Mouse (Mus musculus): ENCODE data around the gene F2rl1.
"Not testable (repeated sequence)": the region's sequence is repeated elsewhere in the genome, so short reads cannot be mapped to it uniquely, and the experiment has no call there.

F2rl1 gene

GRCm38 (mm10) chr13:95535026-95535425 is 10.0 kb upstream of the F2rl1 start:
- in situ Hi-C loops (cut with MboI; ENCODE audit: unreplicated experiment in 2 of 2), result no loop called here

GRCm38 (mm10) chr13:95534131-95534561 is 9.1 kb upstream of the F2rl1 start:
- in situ Hi-C loops (cut with MboI; ENCODE audit: unreplicated experiment in 2 of 2), result no loop called here

DNA sequence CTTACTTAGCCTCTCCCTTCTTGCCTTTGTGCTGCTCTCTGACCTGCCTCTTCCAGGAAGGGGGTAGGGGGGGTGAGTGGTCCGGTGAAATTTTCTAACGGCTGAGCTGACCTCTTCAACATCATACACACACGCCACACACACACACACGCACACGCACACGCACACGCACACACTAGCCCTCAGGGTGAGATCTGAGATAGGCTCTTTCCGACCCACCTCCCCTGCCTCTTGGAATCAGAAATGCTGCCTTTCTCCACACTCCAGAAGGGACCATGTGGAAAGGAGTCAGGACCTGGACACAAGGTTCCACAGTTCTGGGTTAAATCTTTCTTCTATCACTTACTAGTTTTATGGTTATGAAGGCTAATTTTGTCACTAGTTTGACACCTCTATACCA is 8.6 kb upstream of the F2rl1 start:
- in situ Hi-C loops (cut with MboI; ENCODE audit: unreplicated experiment in 2 of 2), result no loop called here

DNA sequence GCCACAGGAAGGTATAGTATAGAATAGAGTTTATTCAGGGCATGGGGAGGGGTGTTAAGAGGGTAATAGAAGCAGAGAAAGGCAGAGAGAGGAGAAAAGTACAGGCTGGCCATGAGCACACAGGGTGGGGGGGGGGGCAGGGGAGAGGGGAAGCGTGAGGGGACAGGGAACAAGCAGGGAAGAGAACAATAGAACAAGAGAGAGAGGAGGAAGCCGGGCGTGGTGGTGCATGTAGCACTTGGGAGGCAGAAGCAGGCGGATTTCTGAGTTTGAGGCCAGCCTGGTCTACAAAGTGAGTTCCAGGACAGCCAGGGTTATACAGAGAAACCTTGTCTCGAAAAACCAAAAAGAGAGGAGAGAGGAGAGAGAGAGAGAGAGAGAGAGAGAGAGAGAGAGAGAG is 8.1 kb upstream of the F2rl1 start:
- in situ Hi-C loops (cut with MboI; ENCODE audit: unreplicated experiment in 2 of 2), result not testable (repeated sequence)

DNA sequence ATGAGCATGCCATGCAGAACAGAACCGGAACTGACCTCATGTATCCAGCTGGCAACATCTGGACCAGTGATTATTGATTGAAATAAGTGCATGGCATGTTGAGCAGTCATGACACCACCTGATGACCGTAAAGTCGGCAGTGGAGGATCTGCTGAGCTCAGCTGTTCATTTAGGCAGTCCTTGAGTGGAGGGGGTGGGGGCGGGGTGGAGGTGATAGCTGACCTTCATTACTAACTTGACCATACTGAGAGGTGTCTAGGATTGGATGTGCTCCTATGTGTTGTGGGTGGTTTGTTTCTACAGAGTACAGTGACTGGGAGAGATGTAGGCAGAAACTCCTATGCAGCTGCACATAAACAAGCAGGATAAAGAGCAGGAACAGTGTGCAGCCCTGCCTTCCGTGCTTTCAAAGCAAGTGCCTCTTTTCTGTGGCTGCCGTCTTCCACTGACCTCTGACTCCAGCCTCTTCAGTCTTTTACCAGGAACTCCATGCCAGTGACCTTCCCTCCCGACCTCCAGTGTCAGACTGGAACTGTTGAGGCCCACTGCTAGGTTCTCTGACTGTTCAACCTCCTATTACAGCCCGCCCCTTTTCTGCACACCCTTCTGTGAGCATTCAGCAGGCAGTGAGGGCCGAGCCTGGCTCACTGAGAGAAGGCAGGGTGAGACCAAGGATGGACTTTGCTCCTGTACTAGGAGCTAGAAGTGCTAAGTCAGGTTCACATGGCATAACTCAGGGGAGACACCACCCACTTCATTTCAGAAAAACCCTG is 6.4 kb upstream of the F2rl1 start:
- in situ Hi-C loops (cut with MboI; ENCODE audit: unreplicated experiment in 2 of 2), result no loop called here

- in situ Hi-C loops (cut with MboI; ENCODE audit: unreplicated experiment in 2 of 2), result no loop called here
Measured at GRCm38 (mm10) chr13:95529246-95529645, 4.2 kb upstream of the F2rl1 start.

GRCm38 (mm10) chr13:95524424-95524673 is 678 bp downstream of the F2rl1 start:
- in situ Hi-C loops (cut with MboI; ENCODE audit: unreplicated experiment in 2 of 2), result no loop called here

GRCm38 (mm10) chr13:95523659-95524423 is 1.2 kb downstream of the F2rl1 start:
- in situ Hi-C loops (cut with MboI; ENCODE audit: unreplicated experiment in 2 of 2), result no loop called here

GRCm38 (mm10) chr13:95522176-95522575 is 2.9 kb downstream of the F2rl1 start:
- in situ Hi-C loops (cut with MboI; ENCODE audit: unreplicated experiment in 2 of 2), result no loop called here

DNA sequence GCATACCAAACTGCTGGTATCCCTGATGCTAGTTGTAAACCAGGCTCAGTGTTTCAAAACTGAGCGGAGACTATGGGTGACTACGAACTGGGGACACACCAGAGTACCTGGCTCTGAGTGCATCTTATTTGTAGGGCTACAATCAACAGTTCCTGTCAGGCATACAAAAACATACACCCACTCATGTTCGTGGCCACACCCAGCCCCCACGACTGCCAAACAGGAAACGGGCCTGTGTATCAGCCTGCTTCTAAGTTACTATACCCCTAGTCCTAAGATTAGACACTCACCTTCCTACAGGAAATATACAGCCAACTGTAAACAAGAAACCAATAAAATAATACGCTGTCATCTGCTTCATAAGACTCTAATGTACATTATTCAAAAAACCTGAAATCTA is 4.0 kb downstream of the F2rl1 start:
- in situ Hi-C loops (cut with MboI; ENCODE audit: unreplicated experiment in 2 of 2), result no loop called here

DNA sequence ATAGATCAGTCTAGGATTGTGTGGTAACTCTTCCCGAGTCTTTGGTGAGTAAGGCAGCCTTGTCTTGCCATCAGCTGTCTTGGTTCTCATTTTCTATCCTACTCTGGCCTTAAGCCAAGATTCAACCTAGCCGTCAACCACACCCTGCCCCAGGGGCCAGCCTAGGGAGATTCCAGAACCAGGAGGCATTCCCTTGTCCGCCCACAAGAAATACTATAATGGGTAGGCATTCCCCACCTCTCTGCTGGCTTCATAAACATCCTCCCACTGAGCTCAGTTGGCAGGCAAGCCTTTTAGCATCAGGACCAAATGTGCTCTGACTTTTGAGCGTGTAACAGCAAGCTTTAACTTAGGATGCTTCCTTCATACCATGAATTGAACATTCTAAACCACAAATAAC is 10.3 kb downstream of the F2rl1 start:
- in situ Hi-C loops (cut with MboI; ENCODE audit: unreplicated experiment in 2 of 2), result no loop called here

DNA sequence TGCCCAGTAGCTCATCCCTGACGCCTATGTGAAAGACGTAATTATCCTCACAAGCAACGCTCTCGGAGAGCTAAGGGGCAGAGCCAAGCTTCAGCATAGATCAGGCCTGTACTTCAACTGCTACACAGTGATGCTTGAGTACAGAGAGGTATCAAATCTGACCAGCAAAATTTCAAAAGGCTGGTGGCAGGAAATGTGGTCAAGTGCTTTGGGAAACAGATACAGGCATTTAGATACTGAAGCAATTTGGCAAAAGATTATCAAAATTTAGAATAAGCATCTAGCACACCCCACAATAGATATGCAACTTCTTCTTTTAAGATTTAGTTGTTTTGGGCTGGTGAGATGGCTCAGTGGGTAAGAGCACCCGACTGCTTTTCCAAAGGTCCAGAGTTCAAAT is 15.0 kb downstream of the F2rl1 start:
- in situ Hi-C loops (cut with MboI; ENCODE audit: unreplicated experiment in 2 of 2), result no loop called here

DNA sequence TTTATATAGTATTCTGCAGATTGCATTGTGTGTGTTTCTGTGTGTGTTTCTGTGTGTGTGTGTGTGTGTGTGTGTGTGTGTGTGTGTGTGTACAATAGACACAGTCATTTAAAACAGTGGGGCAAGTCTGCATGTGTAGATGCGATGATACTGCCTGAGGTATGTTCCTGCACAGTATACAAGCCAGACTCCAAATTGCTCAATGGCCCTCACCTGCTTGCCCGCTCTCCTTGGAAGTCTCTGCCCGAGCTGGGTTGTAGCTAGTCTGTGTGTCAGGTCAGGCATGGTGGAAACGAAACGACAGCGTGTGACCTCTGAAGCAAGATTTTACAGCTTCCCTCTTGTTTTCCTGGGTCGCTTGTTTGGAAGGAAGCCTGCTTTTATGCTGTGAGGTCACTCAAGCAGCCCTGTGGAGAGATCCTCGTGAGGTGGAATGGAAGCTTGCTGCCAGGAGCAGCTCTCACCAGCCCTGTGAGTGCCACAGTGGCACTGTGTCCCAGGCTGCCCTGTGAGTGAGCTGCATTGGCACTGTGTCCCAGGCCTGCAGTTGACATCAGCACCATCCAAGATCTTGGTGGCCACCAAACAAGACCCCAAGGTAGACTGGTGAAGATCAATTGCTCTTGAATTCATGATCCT is 21.6 kb downstream of the F2rl1 start:
- in situ Hi-C loops (cut with MboI; ENCODE audit: unreplicated experiment in 2 of 2), result no loop called here

DNA sequence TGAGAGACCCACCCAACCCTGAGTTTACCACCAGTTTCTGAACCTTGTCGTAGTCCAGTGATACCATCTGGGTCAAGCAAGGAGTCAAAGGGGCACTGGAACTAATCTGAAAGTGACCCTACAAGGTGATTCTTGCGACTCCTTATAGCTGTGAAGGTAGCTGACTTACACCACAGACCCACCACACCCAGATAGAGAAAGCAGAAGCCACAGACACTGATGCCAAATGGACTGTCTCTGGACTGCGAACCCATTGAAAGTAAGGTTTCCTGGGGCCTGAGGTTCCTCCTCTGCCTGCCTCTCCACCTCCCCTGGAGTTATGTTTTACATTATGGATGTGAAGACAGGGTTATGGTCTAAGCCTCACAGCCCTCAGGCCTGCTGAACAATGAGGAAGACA is 28.4 kb downstream of the F2rl1 start:
- in situ Hi-C loops (cut with MboI; ENCODE audit: unreplicated experiment in 2 of 2), result loop anchor here (25.0 kb wide), 2 partner anchors 534 to 959 kb away; no protein-coding TSS in a partner anchor

- in situ Hi-C loops (cut with MboI; ENCODE audit: unreplicated experiment in 2 of 2), result loop anchor here (25.0 kb wide), 2 partner anchors 533 to 958 kb away; no protein-coding TSS in a partner anchor
Measured at GRCm38 (mm10) chr13:95494812-95495211, 30.2 kb downstream of the F2rl1 start.

DNA sequence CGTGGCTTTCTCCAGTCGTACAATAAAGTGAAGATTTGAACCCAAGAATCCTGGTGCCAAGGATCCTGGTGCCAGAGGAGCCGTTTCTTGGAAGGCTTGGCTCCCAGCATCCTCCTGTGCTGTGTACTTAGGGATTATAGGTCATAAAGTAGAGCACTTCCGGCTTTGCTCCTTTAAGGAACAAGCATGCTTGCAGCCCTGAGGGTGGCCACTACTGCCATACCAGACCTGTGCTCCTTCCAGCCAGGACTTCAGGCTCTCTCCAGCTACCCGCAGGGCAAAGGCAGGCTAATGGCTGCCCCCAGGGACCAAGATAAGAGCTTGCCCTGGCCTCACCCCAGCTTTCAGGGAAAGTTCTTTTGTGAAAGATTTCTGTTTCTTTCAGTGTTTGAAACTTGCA is 31.7 kb downstream of the F2rl1 start:
- in situ Hi-C loops (cut with MboI; ENCODE audit: unreplicated experiment in 2 of 2), result loop anchor here (25.0 kb wide), 2 partner anchors 531 to 956 kb away; no protein-coding TSS in a partner anchor

DNA sequence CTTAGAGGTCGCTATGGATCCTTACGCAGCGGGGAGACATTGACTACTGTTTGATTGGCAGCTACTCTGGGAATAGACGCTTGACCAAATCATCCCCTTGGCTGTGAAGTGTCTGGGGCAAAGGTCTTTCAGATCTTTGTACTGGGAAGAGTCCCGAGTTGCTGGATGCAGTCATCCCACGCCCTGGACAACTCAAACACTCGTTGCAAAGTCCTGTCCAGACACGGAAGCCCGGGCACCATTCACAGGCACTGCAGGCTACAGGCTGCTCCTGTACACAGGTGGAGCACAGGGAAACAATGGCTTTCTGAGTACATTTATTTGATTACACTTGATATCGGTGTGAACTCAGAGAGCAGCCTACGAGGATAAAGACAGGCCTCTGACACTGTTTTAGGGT is 33.7 kb downstream of the F2rl1 start:
- in situ Hi-C loops (cut with MboI; ENCODE audit: unreplicated experiment in 2 of 2), result loop anchor here (25.0 kb wide), 2 partner anchors 529 to 954 kb away; no protein-coding TSS in a partner anchor

DNA sequence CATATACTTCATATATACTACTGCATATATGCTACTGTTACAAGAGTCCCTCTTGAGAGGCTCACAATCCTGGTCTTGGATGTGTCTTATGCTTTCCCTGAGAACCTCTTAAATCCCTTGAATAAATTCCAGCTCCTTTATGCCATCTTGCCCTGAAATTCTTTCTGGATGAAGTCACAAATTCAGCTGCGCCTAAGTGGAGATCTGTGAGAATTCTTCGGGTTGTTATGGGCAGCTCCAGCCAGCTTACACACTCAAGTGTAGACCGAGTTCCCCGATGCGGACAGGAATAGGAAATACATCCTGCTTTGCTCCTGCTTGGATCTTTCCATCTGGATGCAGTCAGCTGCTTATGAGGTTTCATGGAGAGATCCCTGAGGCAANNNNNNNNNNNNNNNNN is 40.4 kb downstream of the F2rl1 start:
- in situ Hi-C loops (cut with MboI; ENCODE audit: unreplicated experiment in 2 of 2), result loop anchor here (10.0 to 25.0 kb wide), 4 partner anchors 520 to 947 kb away; no protein-coding TSS in a partner anchor

GRCm38 (mm10) chr13:95481428-95481827 is 43.6 kb downstream of the F2rl1 start:
- in situ Hi-C loops (cut with MboI; ENCODE audit: unreplicated experiment in 2 of 2), result loop anchor here (10.0 to 25.0 kb wide), 4 partner anchors 517 to 944 kb away; no protein-coding TSS in a partner anchor

GRCm38 (mm10) chr13:95478671-95479413 is 46.2 kb downstream of the F2rl1 start, which contains the start of gene S100z:
Gene S100z, minus strand, starts transcription at chr13:95478721.
- in situ Hi-C loops (cut with MboI; ENCODE audit: unreplicated experiment in 2 of 2), result loop anchor here (25.0 kb wide), 2 partner anchors 517 to 942 kb away; no protein-coding TSS in a partner anchor
